In the genomic region with DNA sequence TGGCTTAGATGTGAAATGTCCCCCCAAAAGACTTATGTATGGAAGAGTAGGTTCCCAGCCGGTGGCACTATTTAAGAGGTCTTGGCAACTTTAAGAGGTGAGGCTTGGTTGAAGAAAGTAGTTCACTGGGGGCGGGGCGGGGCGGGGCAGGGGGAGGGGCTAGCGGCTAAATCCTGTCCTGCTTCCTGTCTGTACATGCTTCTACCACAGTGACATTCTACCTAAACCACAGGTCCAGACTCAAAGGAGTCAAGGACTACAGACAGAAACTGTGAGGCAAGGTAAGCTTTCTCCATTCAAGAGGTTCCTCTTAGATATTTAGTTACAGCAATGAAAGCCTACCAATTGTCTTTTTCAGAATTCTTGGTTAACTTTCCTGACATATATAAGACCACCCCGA, we compare ENCODE assay signal across 28 mouse cellular contexts.
DNase-seq lines count a peak whose midpoint lies in the region; ATAC-seq and TF ChIP-seq lines count a peak whose summit lies in the region.
"Had no signal": no experiment of that assay in that cellular context is flagged by ENCODE, and none has a peak within 500 bp of the region (broad histone marks: within the 10 kb centered on the region; RNA-seq: fewer than 3 reads in every experiment).

No protein-coding gene starts in this region.

- no peak overlapping the region for H3ac ChIP-seq in myocyte (ENCODE audit: control insufficient read depth, insufficient read length)

- no peak for ATAC-seq in erythroid progenitor cell, adult 5-6 weeks (replicated peaks; ENCODE audit: low FRiP score, poor library complexity, severe bottlenecking)
- ATAC-seq: forebrain, embryonic 14.5 days; hindbrain, embryonic 16.5 days; intestine, embryonic 16.5 days; lung, postnatal 0 days; midbrain, embryonic 13.5 days had no signal

- H3K27me3 ChIP-seq in myocyte (ENCODE audit: control insufficient read depth, insufficient read depth, insufficient read length): no peaks in the 10 kb centered on the region
- H3K27me3 ChIP-seq: embryonic facial prominence, embryonic 15.5 days; limb, embryonic 13.5 days; midbrain, embryonic 13.5 days; stomach, embryonic 15.5 days had no signal

- no peaks in the 10 kb centered on the region for H3K36me3 ChIP-seq in myocyte (ENCODE audit: control insufficient read depth, insufficient read depth)
- H3K36me3 ChIP-seq: embryonic facial prominence, embryonic 10.5 days; embryonic facial prominence, embryonic 15.5 days; heart, embryonic 10.5 days; heart, embryonic 15.5 days; limb, embryonic 13.5 days; midbrain, embryonic 13.5 days; stomach, embryonic 15.5 days had no signal

- DNase-seq in thymus, postnatal 14 days: peak; percentile 3
- DNase-seq in thymus, postnatal 36 days: no peak
- peak; percentile 59 for DNase-seq in CD4-positive, CD25-positive, alpha-beta regulatory T cell, adult 2 months (ENCODE audit: low read depth, low spot score)
- peak; percentile 30 for DNase-seq in T-cell, adult 2 months (ENCODE audit: low spot score)
- no peak for DNase-seq in kidney, postnatal 25 days
- DNase-seq in adrenal gland, postnatal 25 days: no peak
- DNase-seq: cerebellum, adult 2 months; cerebellum, postnatal 14 days; gastrocnemius, postnatal 14 days; kidney, adult 9 months; kidney, postnatal 10 days; lung, adult 18-20 months; lung, postnatal 4 days; right cerebral cortex, postnatal 25 days had no signal

- no peaks in the 10 kb centered on the region for H3K79me2 ChIP-seq in myocyte (ENCODE audit: control insufficient read depth, insufficient read depth)

- no peak overlapping the region for H3K4me3 ChIP-seq in myocyte
- H3K4me3 ChIP-seq: embryonic facial prominence, embryonic 10.5 days; embryonic facial prominence, embryonic 15.5 days; heart, embryonic 10.5 days; heart, embryonic 15.5 days; limb, embryonic 13.5 days; midbrain, embryonic 13.5 days; stomach, embryonic 15.5 days had no signal

- peak overlapping the region; percentile 38 for H3K4me2 ChIP-seq in myocyte (ENCODE audit: low read depth)
- H3K4me2 ChIP-seq: embryonic facial prominence, embryonic 15.5 days; heart, embryonic 15.5 days; limb, embryonic 13.5 days; liver, embryonic 11.5 days; midbrain, embryonic 13.5 days; stomach, embryonic 15.5 days had no signal

- no peak for TF ChIP-seq POLR2A in myocyte (IDR thresholded peaks at IDR 0.05; ENCODE audit: insufficient read length, low read depth)

TF ChIP-seq in myocyte, 11 proteins besides CTCF, POLR2A, EP300 and RAD21:
- TF ChIP-seq USF1 (IDR thresholded peaks at IDR 0.05; ENCODE audit: low read depth) (no peak), REST (IDR thresholded peaks at IDR 0.05; ENCODE audit: insufficient read depth, insufficient read length) (no peak), POLR2AphosphoS2 (IDR thresholded peaks at IDR 0.05; ENCODE audit: insufficient read length, low read depth) (no peak), TCF12 (IDR thresholded peaks at IDR 0.05; ENCODE audit: insufficient read depth, poor library complexity, severe bottlenecking) (no peak), CEBPB (IDR thresholded peaks at IDR 0.05; ENCODE audit: insufficient read depth, poor library complexity, severe bottlenecking) (no peak), TCF3 (IDR thresholded peaks at IDR 0.05; ENCODE audit: insufficient read length, low read depth) (no peak), MAX (IDR thresholded peaks at IDR 0.05; ENCODE audit: low read depth) (no peak), SRF (IDR thresholded peaks at IDR 0.05; ENCODE audit: control insufficient read depth, insufficient read length, low read depth) (no peak), MYOG (IDR thresholded peaks at IDR 0.05; ENCODE audit: control insufficient read depth in 1 of 3, insufficient read depth in 1 of 3, insufficient read length in 2 of 3, low read depth in 2 of 3) (no peak), MYOD1 (IDR thresholded peaks at IDR 0.05; ENCODE audit: control insufficient read depth in 1 of 3, insufficient read length in 2 of 3, low read depth in 2 of 3) (no peak), E2F4 (IDR thresholded peaks at IDR 0.05; ENCODE audit: insufficient read depth) (no peak)
TF ChIP-seq in myocyte: peak in this region for 0.

Comparison
In these comparisons a context has a peak if more than half of its experiments do, and no peak if none do; other contexts are left out.
1. DNase-seq: peak in thymus, postnatal 14 days (single experiment), CD4-positive, CD25-positive, alpha-beta regulatory T cell, adult 2 months (single experiment) and T-cell, adult 2 months (single experiment); none in thymus, postnatal 36 days (0 of 2), kidney, postnatal 25 days (0 of 2) and adrenal gland, postnatal 25 days (single experiment).